Mouse (Mus musculus) adrenal gland, adult 18-20 months (tissue): ENCODE data around the gene Rbck1. TPM values are rescaled to one million over a fixed set of nuclear protein-coding genes. Genes with fewer than 3 reads are reported as not detected.
A peak's percentile ranks its signal among the peaks of the same experiment; 100 is the strongest.
"Not testable (repeated sequence)": the region's sequence is repeated elsewhere in the genome, so short reads cannot be mapped to it uniquely, and the experiment has no call there.

Experiments
- DNase-seq, 2 experiments: peaks; one replicate each; pipeline ENCODE4 v3.0.0; 2021 to 2022; ENCODE audit warnings: low spot score in 2 of 2
- long read RNA-seq, 2 experiments: library from polyadenylated mRNA; stranded (forward); transcript quantifications; one replicate each; pipeline ENCODE4 v2.0.0; 2021
- total RNA-seq, 2 experiments: library from RNA; stranded (reverse); gene quantifications; 1 replicate in 1 of 2; 2 replicates in 1 of 2; pipeline ENCODE4 v1.2.3; 2021

Rbck1 gene
- total RNA-seq, result 100 to 1,000 TPM in 1 of 2 experiments, 10 to 100 TPM in 1; 97.4 to 112 TPM
- long read RNA-seq, experiment 1, transcript Rbck1-202 (12 exons, 2,384 nt), result major isoform, 86 of 119 reads
- long read RNA-seq, experiment 1, transcript Rbck1-201 (13 exons, 2,252 nt), result minor isoform, 6 of 119 reads
- long read RNA-seq, experiment 1, partial matches to known transcripts, result 5 of 119 reads
- long read RNA-seq, experiment 1, other reads (novel, unspliced or antisense), result 21 of 119 reads
- long read RNA-seq, experiment 2, transcript Rbck1-201 (13 exons, 2,252 nt), result minor isoform, 11 of 318 reads
- long read RNA-seq, experiment 2, transcript Rbck1-202 (12 exons, 2,384 nt), result major isoform, 243 of 318 reads
- long read RNA-seq, experiment 2, partial matches to known transcripts, result 26 of 318 reads
- long read RNA-seq, experiment 2, other reads (novel, unspliced or antisense), result 37 of 318 reads

DNA sequence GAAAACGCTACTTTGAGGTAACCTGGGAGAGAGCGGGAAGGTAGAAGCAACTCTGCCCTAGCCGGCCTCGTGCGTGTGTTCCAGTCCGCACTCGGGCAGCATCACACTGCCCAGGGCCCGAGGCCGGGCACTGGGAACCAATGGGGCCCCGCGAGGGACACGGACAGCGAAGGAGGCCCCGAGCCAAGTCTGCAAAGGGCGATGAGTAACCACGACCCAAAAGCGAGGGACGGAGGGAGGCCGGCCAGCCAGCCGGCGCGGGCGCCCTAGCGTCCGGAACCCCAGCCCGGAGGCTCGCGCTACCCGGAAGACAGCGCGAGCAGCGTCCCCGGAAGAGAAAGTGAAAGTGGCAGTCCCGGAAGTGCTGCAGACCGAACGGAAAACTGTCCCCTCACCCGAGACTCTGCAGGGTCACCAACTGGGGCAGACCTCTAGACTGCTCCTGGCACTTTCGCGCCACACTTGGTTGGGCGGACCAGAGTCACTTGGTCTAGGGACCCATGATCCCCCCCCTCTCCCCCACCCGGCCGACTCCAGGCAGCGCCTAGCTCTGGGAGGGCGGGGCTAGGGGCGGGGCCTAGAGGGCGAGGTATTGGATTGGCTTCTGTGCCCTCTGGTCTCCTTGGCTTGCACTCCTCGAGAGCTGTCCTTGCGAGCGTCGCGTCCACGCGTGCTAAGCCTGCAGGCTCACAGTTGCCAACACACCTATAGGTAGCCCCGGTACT lies at the start of gene Rbck1:
Gene Rbck1, minus strand, starts transcription at position 553 of the 725 bp plus-strand sequence.
- DNase-seq, result peak; percentile 77 to 83

DNA sequence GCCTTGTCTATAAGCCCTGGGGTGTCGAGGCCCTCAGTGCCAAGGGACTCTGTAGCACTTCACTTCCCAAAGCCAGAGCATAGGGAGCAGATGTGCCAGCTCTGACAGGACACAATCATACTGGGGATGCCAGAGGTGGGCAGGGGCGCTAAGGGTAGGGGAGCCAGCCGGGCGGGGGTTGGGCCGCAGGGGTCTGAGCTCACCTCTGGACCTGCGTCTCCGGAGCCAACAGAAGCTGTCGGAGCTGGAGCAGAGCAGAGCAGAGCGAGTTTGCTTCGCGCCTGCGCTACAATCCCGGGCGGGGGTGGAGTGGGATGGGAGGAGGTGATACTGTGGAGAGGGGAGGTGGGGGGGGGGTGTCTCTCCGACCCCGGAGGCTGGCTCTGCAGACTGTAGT lies 43.9 kb upstream of the Rbck1 start, which contains the start of gene Nrsn2:
Gene Nrsn2, minus strand, starts transcription at position 294 of the 397 bp plus-strand sequence.
- no peak for DNase-seq

DNA sequence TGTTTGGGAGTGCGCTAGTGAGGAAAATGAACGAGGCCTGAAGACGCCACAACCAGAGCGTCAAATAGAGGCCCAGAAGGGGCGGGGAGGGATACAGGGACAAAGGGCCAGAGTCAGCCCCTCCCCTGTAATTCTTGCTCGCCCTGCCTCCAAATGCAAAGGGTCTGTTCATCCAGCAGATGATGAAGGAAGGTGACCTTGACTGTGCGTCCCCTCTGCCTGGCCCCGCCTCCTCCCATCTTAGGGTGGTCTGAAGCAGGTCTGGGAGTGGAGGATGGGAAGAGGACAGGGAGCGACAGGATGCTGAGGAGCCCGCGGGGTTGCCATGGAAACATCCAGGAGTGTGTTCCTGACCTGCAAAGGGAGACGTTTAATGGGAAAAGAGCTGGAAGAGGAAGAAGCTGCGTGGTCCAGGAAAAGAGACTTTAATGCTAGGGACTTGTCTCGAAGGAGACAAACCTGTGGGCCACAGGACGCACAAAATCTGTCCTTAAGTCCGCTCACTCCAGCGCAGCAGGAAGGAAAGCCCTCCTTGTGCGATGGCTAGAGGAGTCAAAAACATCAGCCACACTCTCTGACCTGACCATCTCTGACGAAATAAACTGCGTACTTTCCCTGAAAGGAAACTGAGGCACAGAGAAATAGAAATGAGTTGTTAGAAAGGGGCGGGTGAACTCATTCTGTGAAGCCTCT lies 43.3 kb upstream of the Rbck1 start:
- DNase-seq, result no peak

DNA sequence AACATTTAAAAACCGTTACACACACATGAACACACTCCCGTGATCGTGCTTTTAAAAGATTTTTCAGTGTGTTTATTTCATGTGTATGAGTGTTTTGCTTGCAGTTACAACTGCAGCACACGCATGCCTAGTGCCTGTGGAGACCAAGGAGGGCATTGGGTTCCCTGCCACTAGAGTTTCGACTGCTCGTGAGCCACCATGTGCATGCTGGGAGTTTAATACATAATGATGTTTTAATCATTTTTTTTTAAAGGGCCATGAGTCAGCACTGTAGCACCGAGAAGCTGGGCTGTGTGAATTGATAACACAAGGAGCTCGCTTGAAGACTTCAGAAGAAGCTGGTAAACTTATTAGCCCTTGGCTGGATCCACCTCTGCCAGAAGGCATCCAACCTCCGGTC lies 41.1 kb upstream of the Rbck1 start:
- DNase-seq, result no peak

DNA sequence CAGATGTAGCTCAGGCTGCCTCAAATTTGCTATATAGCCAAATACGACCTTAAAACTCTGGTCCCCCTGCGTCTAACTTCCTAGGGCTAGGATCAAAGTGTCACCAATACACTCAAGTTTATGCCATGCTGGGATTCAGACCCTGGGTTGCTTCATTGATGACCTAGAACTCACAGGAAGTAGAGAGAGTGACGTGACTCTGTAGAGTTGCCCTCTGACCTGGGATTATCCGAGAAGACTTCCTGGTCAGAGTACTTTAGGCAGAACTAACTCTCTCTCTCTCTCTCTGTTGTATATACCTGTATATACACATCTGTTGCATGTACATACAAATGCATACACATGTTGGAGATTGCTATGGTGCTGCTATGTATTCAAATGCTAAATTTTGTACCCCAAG lies 40.2 kb upstream of the Rbck1 start:
- DNase-seq, result no peak

DNA sequence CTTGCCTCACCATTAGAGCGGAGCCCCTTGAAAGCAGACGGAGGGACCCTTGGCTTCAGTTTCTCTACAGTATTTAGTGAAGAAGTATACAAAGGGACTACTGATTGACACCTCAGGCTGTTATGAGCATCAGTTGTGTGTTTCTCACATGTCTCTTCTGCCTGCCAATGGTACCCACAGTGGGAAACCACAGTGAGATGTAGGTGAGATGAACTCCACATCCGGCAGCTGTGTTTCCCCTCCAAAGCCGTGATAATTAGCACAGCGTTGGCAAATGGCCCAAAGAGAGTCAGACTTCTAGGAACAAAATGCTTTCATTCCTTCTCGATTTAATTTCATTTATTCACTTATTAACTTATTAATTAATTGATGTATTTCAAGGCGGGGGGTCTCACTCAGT lies 39.7 kb upstream of the Rbck1 start:
- no peak for DNase-seq

DNA sequence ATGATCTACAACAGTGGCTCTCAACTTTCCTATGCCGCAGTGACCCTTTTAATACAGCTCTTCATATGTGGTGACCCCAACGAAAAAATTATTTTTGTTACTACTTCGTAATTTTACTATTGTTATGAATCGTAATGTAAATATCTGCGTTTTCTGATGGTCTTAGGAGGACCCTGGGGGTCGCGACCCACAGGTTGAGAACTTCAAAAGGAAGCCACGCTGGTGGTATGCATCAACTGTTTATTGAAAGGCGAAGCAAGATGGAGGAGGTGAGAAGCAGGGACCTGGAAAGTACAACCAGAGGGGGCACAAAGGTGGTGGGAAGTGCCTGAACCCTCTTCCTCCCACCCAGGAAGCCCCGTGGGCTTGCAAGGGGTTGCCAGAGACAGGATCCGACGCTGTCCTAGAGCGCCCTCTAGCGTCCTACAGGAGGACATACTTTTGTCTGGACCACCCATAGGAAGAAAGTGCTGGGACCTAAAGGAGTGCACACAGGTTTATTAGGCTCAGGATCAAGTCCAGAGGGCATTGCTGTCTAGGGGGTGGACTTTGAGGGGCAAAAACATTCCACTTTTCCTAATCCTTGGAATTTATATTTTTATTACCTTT lies 36.2 kb upstream of the Rbck1 start:
- DNase-seq, result peak; percentile 51 to 58

DNA sequence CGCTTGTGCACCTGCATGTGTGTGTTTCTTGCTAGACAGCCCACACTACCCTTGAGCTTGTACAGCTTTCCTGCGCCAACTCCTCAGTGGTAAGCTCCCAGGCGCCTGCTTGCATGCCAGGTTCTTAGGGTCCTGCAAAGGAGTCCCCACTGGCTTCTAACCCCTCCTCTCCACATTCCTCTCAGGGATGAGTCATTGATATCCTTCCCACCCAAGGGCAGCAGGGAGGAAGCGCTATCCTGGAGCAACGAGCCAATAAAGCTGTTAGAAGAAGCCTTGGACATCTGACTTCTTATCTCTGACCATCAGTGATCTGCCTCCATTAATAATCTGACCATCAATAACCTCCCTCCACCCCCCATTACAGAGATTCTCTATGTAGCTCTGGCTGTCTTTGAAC lies 35.5 kb upstream of the Rbck1 start:
- no peak for DNase-seq

DNA sequence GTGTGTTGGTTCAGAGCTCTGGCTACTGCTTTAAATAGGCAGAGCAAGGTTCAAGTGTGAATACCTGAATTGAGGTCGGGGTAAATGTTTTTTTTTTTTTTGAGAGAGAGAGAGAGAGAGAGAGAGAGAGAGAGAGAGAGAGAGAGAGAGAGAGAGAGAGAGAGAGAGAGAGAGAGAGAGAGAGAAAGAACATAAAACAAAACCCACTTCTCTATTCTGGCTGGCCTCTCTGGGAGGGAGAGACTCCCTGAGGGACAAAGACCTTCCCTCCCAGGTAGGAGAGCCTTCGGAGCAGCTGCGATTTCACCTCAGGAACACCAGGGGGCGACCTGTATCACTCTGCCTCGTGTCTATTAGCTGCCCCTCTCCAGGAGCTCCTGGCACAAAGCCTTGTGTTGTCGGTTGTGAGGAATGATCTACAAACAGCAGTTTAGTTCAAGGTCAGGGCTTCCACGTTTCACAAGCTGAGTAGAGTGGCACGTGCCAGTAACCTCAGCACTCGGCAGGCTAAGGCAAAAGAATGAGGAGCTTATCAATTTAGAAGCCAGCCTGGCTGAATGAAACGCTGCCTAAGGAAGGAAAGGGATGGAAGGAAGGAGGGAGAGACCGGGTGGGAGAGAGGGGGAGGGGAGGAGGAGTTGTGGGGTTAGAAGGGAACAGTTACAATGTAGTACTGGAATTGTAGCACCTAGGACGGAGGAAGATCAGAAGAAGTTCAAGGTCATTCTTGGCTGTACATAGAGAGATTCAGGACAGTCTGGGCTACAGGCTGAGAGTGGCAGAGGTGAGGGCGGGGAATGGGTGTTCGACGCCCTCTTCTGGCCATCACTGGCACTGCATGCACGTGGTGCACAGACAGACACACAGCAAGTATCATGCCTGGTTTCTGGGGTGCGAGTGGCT lies 31.0 kb upstream of the Rbck1 start:
- peak; percentile 61 to 79 for DNase-seq

DNA sequence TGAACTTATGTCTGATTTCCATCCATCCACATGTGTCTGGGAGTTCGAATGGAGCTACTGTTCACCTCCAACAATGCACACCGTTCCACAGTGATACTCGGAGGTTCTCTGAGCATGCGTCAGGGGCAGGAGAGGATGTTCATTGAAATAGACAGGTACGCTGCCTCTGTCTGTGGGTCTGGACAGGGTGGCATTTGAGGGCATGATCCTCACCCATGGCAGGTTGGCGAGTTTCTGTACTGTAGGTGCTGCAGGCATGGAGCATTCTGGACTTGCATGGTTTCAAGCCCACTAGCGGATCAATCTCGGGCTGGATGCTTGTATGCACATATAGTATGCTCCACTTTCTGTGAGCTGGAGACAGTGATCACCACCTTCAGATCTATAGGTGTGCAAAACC lies 28.7 kb upstream of the Rbck1 start:
- DNase-seq, result no peak

DNA sequence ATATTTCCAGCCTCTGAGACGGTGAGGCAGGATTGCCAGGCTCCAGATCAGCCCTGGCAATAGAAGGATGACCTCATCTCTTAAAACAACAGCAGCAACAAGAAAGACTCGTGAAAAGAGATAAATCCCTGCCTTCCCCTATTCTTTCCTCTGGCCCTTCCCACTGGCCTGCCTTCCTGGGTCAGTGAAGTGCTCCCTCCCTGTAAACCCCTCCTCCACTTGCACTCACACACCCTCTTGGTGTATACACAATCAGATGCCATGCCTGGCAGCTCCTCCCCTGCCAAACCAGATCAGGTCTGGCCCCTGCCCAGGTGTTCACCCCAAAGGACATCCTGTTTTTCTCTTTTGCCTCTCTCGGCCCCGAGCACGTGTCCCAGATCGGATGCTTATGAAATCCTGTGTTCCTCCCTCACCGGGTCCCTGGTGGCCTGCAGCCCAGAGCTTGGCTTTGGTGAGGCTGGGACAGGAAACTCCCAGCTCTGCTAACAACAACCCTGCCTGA lies 27.9 kb upstream of the Rbck1 start:
- DNase-seq, result peak; percentile 29 to 58

DNA sequence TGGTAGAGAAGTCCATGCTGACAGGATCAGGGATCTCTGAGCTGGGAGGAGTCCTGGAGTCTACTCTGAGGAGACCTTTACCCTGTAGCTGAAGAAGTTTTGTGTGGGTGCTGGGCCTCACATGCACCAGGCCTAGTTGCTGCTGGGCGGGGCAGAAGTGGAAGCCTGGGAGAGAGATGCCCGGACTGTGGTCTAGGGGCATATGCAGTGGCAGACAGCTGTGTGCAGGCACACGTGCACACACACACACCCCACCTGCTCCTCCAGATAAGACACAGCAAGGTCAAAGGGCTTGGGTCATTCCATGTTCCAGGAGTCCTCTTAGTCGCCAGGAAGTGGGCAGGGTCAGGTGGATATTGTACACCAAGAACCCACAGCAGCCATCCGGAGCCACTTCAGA lies 27.2 kb upstream of the Rbck1 start:
- DNase-seq, result no peak

DNA sequence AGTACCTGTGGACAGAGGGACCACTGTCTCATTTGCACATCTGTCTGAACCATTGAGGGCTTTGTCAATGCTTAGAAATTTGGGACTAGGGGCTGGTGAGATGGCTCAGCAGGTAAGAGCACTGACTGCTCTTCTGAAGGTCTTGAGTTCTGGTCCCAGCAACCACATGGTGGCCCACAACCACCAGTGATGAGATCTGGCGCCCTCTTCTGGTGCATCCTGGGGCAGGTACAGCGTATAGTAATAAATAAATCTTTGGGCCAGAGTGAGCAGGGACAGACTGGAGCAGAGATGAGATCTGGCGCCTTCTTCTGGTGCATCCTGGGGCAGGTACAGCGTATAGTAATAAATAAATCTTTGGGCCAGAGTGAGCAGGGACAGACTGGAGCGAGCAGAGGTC lies 26.5 kb upstream of the Rbck1 start:
- DNase-seq, result not testable (repeated sequence)

DNA sequence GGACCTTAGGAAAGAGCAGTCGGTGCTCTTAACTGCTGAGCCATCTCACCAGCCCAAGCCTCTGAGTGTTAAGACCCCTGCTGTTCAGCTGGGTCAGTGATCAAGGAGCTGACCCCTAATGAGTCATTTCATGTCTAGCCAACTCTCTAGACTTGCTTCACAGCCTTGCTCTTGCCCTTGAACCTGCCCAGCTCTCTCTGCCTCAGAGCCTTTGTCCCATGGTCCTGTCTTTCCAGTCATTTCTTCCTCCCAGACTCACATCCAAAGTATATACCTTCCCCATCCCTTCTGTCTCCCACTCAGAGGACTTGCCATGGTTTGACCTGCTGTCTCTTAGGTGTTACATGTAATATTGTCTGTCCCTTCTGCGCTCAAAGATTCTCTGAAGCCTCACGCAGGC lies 24.8 kb upstream of the Rbck1 start:
- no peak for DNase-seq

DNA sequence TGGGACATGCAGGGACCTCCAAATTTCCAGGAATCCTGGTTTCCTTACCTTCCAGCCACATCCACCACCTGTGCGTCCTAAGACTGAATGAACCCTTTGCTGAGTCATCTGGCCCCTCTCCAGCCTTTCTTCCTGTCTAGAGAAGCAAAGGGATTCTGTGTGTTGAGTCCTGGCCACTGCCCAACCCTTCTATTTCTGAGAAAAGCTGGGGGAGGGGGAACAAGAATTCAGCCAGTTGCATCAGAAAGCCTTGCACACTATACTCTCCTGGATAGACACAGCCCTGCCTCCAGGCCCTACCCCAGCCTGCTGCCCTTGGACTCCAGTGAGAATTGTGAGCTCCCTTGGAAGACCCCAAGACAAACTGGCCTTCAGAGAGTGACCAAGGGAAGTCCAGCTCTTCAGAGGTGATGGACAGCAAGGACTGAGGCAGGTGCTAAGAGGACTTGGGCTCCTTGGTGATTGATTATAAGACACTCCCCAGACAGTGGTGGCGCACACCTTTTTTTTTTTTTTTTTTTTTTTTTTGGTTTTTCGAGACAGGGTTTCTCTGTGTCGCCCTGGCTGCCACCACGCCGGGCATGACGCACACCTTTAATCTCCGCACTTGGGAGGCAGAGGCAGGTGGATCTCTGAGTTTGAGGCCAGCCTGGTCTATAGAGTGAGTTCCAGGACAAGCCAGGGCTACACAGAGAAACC lies 17.5 kb upstream of the Rbck1 start:
- DNase-seq, result peak in 1 of 2 experiments; percentile 49

DNA sequence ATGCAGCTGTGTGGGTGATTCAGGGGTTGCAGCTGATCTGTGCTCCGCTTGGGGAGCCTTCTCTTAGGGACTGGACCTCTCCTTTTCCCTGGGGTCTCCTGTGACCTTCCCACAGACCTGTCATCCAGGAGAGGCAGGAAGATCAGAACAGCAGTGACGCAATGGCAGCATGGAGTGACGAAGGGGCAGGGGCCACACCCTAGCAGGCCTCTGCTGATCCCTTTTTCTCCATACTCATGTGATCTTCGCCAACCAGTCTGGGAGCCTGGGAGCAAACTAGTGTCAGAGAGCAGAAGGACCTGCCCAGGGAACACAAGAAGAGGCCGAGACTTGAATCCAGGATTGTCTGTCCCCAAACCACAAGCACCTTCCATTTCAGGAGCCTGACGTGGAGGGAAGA lies 16.8 kb upstream of the Rbck1 start:
- DNase-seq, result no peak

DNA sequence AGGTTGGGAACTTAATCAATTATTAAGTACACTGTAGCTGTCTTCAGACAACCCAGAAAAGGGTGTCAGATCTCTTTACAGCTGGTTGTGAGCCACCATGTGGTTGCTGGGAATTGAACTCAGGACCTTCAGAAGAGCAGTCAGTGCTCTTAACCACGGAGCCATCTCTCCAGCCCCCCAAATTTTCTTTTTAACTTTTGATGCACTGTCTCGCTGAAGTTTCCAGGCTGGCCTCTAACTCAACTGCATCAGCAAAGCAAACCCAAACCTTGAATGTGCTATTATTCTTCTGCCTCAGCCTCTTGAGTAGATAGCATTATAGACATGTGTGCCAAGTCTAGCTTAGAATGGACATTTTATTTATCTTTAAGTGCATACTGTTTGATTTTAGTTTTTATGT lies 15.3 kb upstream of the Rbck1 start:
- no peak for DNase-seq

DNA sequence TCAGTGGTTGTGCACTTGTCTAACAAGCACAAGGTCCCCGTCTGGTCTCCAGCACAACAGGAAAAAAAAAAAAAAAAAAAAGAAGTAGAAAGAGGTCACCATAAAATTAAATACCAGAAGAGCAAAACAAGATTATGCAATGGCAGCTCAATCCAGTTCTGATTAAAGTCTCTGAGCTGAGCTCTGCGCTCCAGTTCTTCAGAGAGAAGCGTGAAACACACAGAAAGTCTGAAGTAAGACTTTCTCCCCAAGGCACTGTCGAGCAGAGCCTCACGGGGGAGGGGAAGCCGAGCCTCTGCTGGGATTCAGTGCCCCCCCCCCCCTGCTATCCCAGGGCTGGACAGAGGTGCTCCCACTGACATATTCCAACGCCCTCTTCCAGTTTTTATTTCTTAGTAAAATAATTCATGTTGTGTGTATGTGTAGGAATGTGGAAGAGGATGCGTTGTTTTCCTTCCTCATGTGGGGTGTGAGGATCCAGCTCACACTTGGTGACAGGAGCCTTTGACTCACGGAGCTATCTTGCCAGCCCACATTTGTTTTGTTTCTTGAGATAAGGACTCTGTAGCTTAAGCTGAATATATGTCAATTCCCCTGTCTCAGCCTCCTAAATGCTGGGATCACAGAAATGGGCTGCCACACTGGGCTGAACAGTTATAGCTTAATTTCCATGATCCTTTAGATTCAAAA lies 14.5 kb upstream of the Rbck1 start:
- DNase-seq, result no peak

DNA sequence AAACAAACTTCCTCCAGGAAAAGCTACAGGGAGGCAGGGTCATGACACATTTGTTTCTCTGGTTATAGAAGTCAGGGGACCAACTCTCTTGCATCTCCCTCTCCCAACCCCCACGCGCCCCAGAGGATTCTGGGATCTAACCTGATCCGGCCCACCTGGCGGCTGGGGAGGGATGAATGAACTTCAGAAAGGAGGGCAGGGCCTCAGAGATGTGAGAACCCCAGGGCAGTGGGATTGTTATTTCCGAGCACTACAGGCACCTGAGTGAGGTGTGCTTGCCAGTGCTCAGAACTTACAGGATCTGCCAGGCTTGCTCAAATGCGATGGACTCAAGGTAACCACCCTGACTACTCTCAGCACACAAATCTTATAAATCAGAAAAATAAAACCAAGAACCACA lies 12.9 kb upstream of the Rbck1 start:
- no peak for DNase-seq
